ENCODE assay signal across 1 mouse cellular context in genomic region chr7:27361283-27361946, GRCm38 (mm10).
TF ChIP-seq lines count a peak whose summit lies in the region.

No protein-coding gene starts in this region.

TF ChIP-seq in CH12.LX, 34 proteins besides CTCF, POLR2A, EP300 and RAD21 (continued from another document):
- TF ChIP-seq GABPA (IDR thresholded peaks at IDR 0.05; ENCODE audit: insufficient replicate concordance, low read depth, low read length) (no peak), ETS1 (conservative IDR thresholded peaks at IDR 0.05; ENCODE audit: low read depth, low read length) (no peak), MXI1 (IDR thresholded peaks at IDR 0.05; ENCODE audit: low read depth, low read length) (no peak; the same call in 1 of the 2 replicates), USF1 (IDR thresholded peaks at IDR 0.05; ENCODE audit: low read depth, low read length) (peak; percentile 28; the same call in 1 of the 2 replicates), ZC3H11A (IDR thresholded peaks at IDR 0.05; ENCODE audit: low read depth, low read length) (no peak), BHLHE40 (IDR thresholded peaks at IDR 0.05; ENCODE audit: low read depth, low read length) (peak; percentile 78), SIN3A (IDR thresholded peaks at IDR 0.05; ENCODE audit: low read length) (no peak), PAX5 (IDR thresholded peaks at IDR 0.05; ENCODE audit: low read length) (no peak), MYC (IDR thresholded peaks at IDR 0.05; ENCODE audit: low read depth, low read length) (no peak), CHD2 (IDR thresholded peaks at IDR 0.05; ENCODE audit: low read length) (no peak), MEF2A (IDR thresholded peaks at IDR 0.05; ENCODE audit: borderline replicate concordance, low read depth, low read length) (no peak), ZNF384 (IDR thresholded peaks at IDR 0.05; ENCODE audit: low read depth, low read length) (no peak), IRF4 (IDR thresholded peaks at IDR 0.05; ENCODE audit: low read depth, low read length) (no peak), MAX (IDR thresholded peaks at IDR 0.05; ENCODE audit: low read length) (no peak; the same call in 1 of the 2 replicates), JUN (IDR thresholded peaks at IDR 0.05; ENCODE audit: insufficient read depth, low read depth, low read length) (no peak), ZKSCAN1 (IDR thresholded peaks at IDR 0.05; ENCODE audit: borderline replicate concordance, low read depth, low read length) (no peak), E2F4 (IDR thresholded peaks at IDR 0.05; ENCODE audit: insufficient replicate concordance, low read depth, low read length) (no peak), SMC3 (IDR thresholded peaks at IDR 0.05; ENCODE audit: low read depth, low read length) (no peak), TBP (conservative IDR thresholded peaks at IDR 0.05; ENCODE audit: low read depth, low read length) (0 out of 2 replicates have a peak, but pooled peaks have one; percentile 27), MAFK (IDR thresholded peaks at IDR 0.05; ENCODE audit: insufficient replicate concordance, low read length) (no peak), KAT2A (IDR thresholded peaks at IDR 0.05; ENCODE audit: insufficient replicate concordance, low read length) (no peak), NELFE (IDR thresholded peaks at IDR 0.05; ENCODE audit: low read depth, low read length) (peak; percentile 57; the same call in 1 of the 2 replicates), MAZ (IDR thresholded peaks at IDR 0.05; ENCODE audit: low read depth, low read length) (no peak), TCF12 (IDR thresholded peaks at IDR 0.05; ENCODE audit: low read depth, low read length) (no peak), NRF1 (IDR thresholded peaks at IDR 0.05; ENCODE audit: low read depth, low read length) (peak; percentile 99), HCFC1 (IDR thresholded peaks at IDR 0.05; ENCODE audit: low read depth, low read length) (no peak), ELF1 (IDR thresholded peaks at IDR 0.05; ENCODE audit: low read depth, low read length) (peak; percentile 60)
